Mouse (Mus musculus) spleen, postnatal 0 days (tissue): ENCODE results near the gene Wdr92. TPM values are rescaled to one million over a fixed set of nuclear protein-coding genes. Genes with fewer than 3 reads are reported as not detected.

Source experiments
- polyA plus RNA-seq: library from polyadenylated mRNA; unstranded; fragments of >200 nt; fragmentation: Nextera tagmentation; extraction: Ambion mirVana; gene quantifications from 2 replicates; pipeline ENCODE4 v1.2.1, GENCODE M21; 2015

Gene Wdr92
- 16.5 and 18.1 TPM in 2 replicates for polyA plus RNA-seq

GRCm38 (mm10) chr11:17181807-17182206 lies at the start of gene Wdr92:
Gene Wdr92 (plus strand): TSS chr11:17182107.

GRCm38 (mm10) chr11:17158858-17159737 lies 22.8 kb upstream of the Wdr92 start, which contains the start of gene Ppp3r1:
Gene Ppp3r1 (plus strand): TSS chr11:17159263.

GRCm38 (mm10) chr11:17211258-17212140 lies 29.6 kb downstream of the Wdr92 start, which contains the start of gene Pno1:
Gene Pno1 (minus strand): TSS chr11:17211568.

GRCm38 (mm10) chr11:17257443-17257842 lies 75.5 kb downstream of the Wdr92 start, which contains the start of gene C1d:
Gene C1d (plus strand): TSS chr11:17257579.

Other genes starting within 250 kb of the Wdr92 start
- gene Fbxo48, start 230.7 kb upstream of the Wdr92 start, polyA plus RNA-seq = 2.1 and 2.3 TPM in 2 replicates
- 10.2 and 16.6 TPM in 2 replicates for gene Cnrip1, start 130.5 kb upstream of the Wdr92 start, polyA plus RNA-seq
- 18.2 and 24.0 TPM in 2 replicates for gene Plek, start 129.7 kb upstream of the Wdr92 start, polyA plus RNA-seq
- 48.3 and 57.2 TPM in 2 replicates for gene Ppp3r1, start 22.8 kb upstream of the Wdr92 start, polyA plus RNA-seq
- gene Pno1, start 29.5 kb downstream of the Wdr92 start, polyA plus RNA-seq = 45.5 and 48.9 TPM in 2 replicates
- 67.5 and 70.8 TPM in 2 replicates for gene C1d, start 75.5 kb downstream of the Wdr92 start, polyA plus RNA-seq